Mouse (Mus musculus) limb, embryonic 10.5 days (tissue): ENCODE data around the gene Arhgap27. TPM values are rescaled to one million over a fixed set of nuclear protein-coding genes. Genes with fewer than 3 reads are reported as not detected.
"Not testable (repeated sequence)": the region's sequence is repeated elsewhere in the genome, so short reads cannot be mapped to it uniquely, and the experiment has no call there.

Experiments
- DNase-seq: peaks from one replicate; pipeline ENCODE4 v3.0.0-alpha.2; 2017; ENCODE audit warnings: low spot score
- H3K27ac ChIP-seq: fragments of 300-500 bp; sonication (generic); 2 replicates; pipeline ENCODE4 v1.5.1; 2016; ENCODE audit warnings: mild to moderate bottlenecking
- H3K27me3 ChIP-seq: fragments of 300-500 bp; sonication (generic); 2 replicates; pipeline ENCODE4 v1.6.1; 2016; ENCODE audit warnings: low read depth, mild to moderate bottlenecking; ENCODE audit not compliant: poor library complexity, severe bottlenecking
- H3K36me3 ChIP-seq: fragments of 300-500 bp; sonication (generic); 2 replicates; pipeline ENCODE4 v1.6.1; 2016; ENCODE audit warnings: mild to moderate bottlenecking, moderate library complexity
- H3K4me1 ChIP-seq: fragments of 300-500 bp; sonication (generic); 2 replicates; pipeline ENCODE4 v1.6.1; 2016
- H3K4me3 ChIP-seq: fragments of 300-500 bp; sonication (generic); 2 replicates; pipeline ENCODE4 v1.5.1; 2016; ENCODE audit warnings: mild to moderate bottlenecking, moderate library complexity
- H3K9me3 ChIP-seq: fragments of 300-500 bp; sonication (generic); replicated peaks from 2 replicates; pipeline ENCODE4 v1.6.1; 2016; ENCODE audit warnings: mild to moderate bottlenecking
- WGBS: fragments of 180-500 bp; shearing (Covaris S2); methylation state at CpG from one replicate; pipeline ENCODE4 v1.1.7; 2016; 5-methylcytosine and 5-hydroxymethylcytosine counted together
- polyA plus RNA-seq: library from polyadenylated mRNA; unstranded; fragments of >200 nt; fragmentation: Nextera tagmentation; extraction: Ambion mirVana; gene quantifications from 2 replicates; pipeline ENCODE4 v1.2.1, GENCODE M21; 2016

Arhgap27 gene
- 5.3 and 8.2 TPM in 2 replicates for polyA plus RNA-seq

DNA sequence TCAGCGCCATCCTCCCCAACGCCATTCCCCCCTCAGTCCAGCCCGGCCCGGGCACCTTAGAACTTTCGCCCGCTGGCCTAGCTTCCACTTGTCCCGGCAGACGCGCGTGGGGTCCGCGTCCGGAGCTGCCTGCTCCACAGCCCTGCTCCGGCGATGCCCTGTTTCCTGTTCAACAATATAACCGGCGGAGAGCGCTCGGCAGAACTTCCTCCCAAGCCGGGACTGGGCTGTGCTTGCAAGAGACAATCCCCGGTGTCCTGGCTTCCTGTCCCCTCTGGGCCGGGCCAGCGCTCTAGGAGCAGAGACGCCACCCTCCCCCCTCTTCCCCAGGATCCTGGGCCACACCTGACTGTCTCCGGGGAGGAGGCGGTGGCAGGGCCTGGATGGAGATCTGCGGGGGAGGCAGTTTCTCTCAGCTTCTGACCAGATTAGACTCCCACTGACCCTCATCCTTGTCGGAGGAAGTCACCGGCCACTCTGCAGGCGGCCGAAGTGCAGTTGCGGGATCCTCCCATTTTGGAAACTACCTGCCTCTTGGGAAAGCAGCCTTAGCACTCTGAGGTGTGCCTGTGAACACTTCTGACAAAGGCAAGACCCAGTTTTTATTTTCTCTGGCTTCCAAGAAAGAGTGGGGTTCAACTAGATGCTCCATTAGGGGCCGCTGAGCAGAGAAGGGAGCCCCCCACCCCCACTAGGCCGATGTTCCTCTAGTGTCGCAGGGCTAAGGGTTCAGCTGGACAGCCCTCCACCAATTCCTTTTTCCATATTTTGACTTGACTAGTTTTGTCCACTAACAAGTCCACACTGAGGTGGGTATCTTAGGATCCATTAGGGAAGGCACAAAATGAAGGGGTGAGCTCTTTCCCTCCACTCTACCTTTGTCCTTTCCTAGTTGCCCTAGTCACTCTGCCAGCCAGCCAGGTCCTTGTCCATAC lies at the start of gene Arhgap27:
Gene Arhgap27 (minus strand): TSS at position 479 of the 935 bp plus-strand sequence.
- Histone ChIP-seq H3K27ac (peak within 1 kb of the TSS; percentile 46), H3K36me3 (peaks cover 21% of the 10 kb centered on the region), H3K9me3 (no peaks in the 10 kb centered on the region), H3K4me1 (peaks cover 51% of the 10 kb centered on the region), H3K4me3 (peak within 1 kb of the TSS; percentile 53), H3K27me3 (peaks cover 78% of the 10 kb centered on the region)
- 3% methylated on average over 35 of the region's 35 CpGs for WGBS
- DNase-seq = peak; percentile 69

DNA sequence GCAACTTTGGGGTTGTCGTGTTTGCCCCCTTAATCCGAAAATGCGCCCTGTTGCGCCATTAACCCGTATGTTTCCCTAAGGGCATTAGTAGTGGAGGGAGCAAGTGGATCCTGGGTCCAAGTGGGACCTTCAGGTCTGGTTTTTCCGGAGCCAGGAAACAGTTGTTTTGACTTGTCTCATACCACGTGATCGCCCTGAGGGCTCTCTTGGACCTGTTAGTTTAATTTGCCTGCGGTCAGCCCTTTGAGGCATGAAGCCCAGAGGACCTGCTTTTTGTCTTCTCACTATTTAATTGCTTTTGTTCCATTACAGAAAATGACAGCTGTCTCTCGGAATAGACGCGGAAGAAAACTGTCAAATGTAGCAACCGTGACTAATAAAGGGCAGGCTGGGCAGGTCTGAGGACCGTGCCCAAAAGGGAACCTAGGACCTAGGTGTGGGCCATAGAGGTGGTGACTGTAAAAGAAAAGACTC lies 49.5 kb upstream of the Arhgap27 start:
- WGBS = 3% methylated on average over 14 of the region's 14 CpGs

DNA sequence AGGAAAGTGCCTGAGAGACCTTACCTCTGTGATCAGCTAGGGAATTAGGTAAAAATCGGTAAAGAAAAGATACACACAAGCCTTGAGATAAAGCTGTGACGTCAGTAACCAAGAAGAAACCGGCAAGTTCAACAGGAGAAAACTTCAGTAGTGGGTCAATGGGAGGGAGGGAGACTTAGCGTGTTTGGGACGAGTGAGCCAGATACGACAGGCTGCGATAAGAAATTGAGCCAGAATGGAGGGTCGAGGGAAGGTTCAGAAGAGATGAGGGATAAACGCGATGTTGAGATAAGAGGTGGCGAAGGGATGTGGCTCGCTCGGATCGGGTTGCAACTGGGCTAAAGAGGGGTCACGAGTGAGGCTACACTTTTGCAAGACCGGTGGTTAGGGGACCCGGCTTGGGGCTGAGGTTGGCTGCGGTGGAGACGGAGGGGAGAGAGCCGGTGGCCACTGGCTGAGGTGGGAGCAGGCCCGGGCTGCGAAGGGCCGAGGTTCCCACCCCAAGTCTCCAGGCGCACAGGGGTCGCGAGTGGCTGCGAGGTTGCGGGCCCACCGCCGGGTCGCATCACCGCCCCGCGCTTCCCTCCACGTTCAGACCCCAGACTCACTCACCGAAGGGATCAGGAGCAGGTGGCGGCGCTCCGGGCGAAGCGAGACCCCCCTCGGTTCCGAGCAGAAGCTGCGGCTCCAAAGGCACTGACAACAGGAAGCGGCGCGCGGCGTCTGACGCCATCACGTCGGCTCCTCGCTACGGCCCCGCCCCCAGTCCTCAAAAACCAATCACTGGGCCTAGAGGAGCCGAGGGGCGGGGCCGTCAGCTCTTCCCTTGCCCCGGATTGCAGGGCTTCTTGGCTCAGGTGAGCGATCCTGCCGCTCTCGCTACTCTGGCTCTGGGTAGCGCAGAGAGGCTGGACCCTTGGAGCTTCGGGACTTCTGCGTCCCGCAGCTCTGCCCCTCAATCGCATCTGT lies 48.8 kb upstream of the Arhgap27 start, which contains the start of gene Plekhm1:
Gene Plekhm1 (minus strand): TSS at position 707 of the 969 bp plus-strand sequence.
- H3K36me3 ChIP-seq = peaks cover 3% of the 10 kb centered on the region; the same call in 1 of the 2 replicates
- WGBS = under 1% methylated on average over 67 of the region's 67 CpGs
- peak; percentile 97 for DNase-seq
- peak within 1 kb of the TSS; percentile 87 for H3K27ac ChIP-seq
- no peaks in the 10 kb centered on the region for H3K9me3 ChIP-seq
- peak within 1 kb of the TSS; percentile 93 for H3K4me3 ChIP-seq
- H3K27me3 ChIP-seq = no peaks in the 10 kb centered on the region
- peaks cover 14% of the 10 kb centered on the region for H3K4me1 ChIP-seq

More for the DNA sequence above, 49.5 kb upstream of the Arhgap27 start:
- Histone ChIP-seq H3K36me3 (peaks cover 3% of the 10 kb centered on the region; the same call in 1 of the 2 replicates), H3K4me3 (peak overlapping the region; percentile 93), H3K27ac (peak overlapping the region; percentile 87), H3K9me3 (no peaks in the 10 kb centered on the region), H3K27me3 (no peaks in the 10 kb centered on the region), H3K4me1 (peaks cover 14% of the 10 kb centered on the region)
- no peak for DNase-seq

DNA sequence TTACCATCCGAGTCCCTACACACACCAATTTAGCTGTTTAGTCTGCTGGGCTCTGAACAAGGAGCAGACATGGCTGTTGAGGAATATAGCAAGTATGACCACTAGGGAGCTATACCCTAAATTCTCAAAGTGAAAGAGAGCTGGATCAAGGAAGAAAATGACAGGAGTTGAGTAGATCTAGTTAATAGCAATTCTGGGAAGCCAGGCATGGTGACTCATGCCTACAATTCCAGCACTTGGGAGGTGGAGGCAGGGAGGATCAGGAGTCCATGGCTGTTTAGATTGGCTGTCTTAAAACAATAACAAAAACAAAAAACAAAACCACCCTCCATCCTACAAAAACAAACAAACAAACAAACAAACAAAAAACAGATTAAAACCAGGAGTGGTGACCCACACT lies 47.8 kb upstream of the Arhgap27 start:
- Histone ChIP-seq H3K36me3 (peaks cover 5% of the 10 kb centered on the region; the same call in 1 of the 2 replicates), H3K9me3 (no peaks in the 10 kb centered on the region), H3K4me3 (no peak overlapping the region; the same call in 1 of the 2 replicates), H3K4me1 (peaks cover 14% of the 10 kb centered on the region), H3K27ac (no peak overlapping the region), H3K27me3 (no peaks in the 10 kb centered on the region)
- WGBS = 79% methylated on average over 1 of the region's 1 CpGs
- DNase-seq = no peak

DNA sequence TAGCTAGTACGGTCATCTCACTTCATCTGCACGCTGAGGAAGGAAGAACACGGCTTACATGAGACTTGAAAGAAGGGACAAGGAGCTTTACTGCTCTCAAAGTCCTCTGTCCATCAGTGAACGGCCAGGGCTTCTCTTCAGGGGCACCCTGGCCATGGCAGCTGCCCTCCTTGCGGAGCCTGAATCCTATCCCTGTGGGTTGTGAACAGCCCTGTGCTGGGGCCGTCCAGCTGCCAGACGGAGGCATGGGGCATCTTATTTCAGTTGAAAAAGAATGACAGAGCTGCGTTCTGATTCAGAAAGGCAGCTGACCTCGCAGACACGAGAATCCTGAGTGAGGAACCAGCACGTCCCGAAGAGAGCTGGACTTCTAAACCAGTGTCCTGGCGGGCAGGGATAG lies 45.4 kb upstream of the Arhgap27 start:
- H3K4me3 ChIP-seq = no peak overlapping the region
- no peaks in the 10 kb centered on the region for H3K27me3 ChIP-seq
- H3K9me3 ChIP-seq = no peaks in the 10 kb centered on the region
- H3K4me1 ChIP-seq = peaks cover 14% of the 10 kb centered on the region
- WGBS = 94% methylated on average over 13 of the region's 13 CpGs
- no peak overlapping the region for H3K27ac ChIP-seq
- no peak for DNase-seq
- peaks cover 15% of the 10 kb centered on the region for H3K36me3 ChIP-seq

DNA sequence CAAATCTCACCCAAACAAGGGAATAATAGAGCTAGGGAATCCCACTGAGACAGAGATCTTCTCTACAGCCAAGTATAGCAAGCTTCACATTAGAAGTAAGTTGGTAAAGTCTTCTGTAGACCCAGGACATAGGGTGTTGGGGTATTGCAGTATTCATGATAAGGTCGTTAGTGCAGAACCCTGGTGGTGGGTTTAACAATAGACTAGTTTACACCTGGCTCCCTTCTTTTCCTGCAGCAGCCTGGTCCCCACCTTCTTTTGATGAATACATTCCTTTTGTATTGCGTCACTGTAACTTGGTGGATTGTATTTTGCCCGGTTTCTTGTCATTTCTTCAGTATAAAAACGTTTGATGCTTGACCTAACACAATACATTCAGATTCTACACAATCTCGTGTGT lies 43.6 kb upstream of the Arhgap27 start:
- H3K27ac ChIP-seq, H3K4me3 ChIP-seq, H3K4me1 ChIP-seq, H3K9me3 ChIP-seq, H3K27me3 ChIP-seq, DNase-seq: not testable (repeated sequence)
- 73% methylated on average over 5 of the region's 5 CpGs for WGBS
- peaks cover 28% of the 10 kb centered on the region for H3K36me3 ChIP-seq

DNA sequence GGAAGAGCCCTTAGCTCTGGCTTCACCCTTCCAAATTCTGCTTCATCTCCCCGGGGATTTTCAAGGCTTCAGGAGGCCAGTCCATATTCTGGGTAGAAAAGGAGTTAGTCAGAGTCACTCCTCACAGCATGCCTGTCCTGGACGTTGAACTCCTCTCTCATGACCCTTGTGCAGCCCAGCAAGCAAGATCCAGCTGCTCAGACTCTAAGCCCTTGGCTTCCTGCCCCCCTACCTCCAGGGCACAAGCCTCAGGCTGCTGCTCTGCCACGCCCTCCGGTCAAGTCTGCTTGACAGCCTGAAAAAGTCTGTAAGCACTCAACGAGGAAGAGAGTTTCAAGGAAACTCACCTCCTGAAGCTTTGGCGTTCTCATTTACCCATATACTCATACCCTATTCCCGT lies 43.1 kb upstream of the Arhgap27 start:
- H3K36me3 ChIP-seq = peaks cover 28% of the 10 kb centered on the region
- no peaks in the 10 kb centered on the region for H3K9me3 ChIP-seq
- DNase-seq = no peak
- whole genome bisulfite sequencing = 78% methylated on average over 7 of the region's 7 CpGs
- no peak overlapping the region for H3K27ac ChIP-seq
- H3K4me1 ChIP-seq = peaks cover 2% of the 10 kb centered on the region; the same call in 1 of the 2 replicates
- H3K27me3 ChIP-seq = no peaks in the 10 kb centered on the region
- no peak overlapping the region for H3K4me3 ChIP-seq

DNA sequence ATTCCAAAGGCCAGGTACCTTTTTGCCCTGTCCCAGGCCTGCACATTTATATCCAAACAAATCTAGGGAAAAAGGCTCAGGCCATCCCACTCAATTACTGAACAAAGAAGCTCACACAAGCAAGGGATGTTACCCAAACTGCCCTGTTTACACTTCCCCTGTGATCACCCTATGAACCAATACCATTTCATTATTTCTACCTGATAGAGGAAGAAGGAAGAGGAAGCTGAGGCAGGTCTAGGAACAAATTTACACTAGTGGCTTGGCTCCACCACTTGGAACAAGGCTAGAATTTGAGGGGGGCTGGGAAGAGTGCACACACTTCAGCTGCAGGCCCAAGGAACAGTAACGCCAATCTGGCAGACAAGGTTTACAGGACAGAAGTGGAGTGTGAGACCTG lies 42.3 kb upstream of the Arhgap27 start:
- 92% methylated on average over 1 of the region's 1 CpGs for WGBS
- Histone ChIP-seq H3K27ac (no peak overlapping the region), H3K4me1 (no peaks in the 10 kb centered on the region), H3K9me3 (no peaks in the 10 kb centered on the region), H3K27me3 (no peaks in the 10 kb centered on the region), H3K36me3 (peaks cover 31% of the 10 kb centered on the region), H3K4me3 (no peak overlapping the region)
- no peak for DNase-seq

DNA sequence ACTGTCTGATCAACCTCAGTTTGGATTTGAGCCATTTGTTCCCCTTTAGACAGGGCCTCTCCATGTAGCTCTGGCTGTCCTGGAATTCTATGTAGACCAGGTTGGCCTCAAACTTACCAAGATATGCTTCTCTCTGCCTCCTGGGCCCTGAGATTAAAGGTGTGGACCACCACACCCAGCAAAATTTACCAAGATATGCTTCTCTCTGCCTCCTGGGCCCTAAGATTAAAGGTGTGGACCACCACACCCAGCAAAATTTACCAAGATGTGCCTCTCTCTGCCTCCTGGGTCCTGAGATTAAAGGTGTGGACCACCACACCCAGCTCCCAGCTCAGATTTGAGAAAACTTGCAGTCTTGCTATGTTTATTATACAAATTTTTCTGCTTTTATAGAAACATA lies 41.1 kb upstream of the Arhgap27 start:
- Histone ChIP-seq H3K4me3 (no peak overlapping the region), H3K9me3 (no peaks in the 10 kb centered on the region), H3K27me3 (no peaks in the 10 kb centered on the region), H3K36me3 (peaks cover 31% of the 10 kb centered on the region), H3K4me1 (no peaks in the 10 kb centered on the region), H3K27ac (no peak overlapping the region)
- DNase-seq = no peak

DNA sequence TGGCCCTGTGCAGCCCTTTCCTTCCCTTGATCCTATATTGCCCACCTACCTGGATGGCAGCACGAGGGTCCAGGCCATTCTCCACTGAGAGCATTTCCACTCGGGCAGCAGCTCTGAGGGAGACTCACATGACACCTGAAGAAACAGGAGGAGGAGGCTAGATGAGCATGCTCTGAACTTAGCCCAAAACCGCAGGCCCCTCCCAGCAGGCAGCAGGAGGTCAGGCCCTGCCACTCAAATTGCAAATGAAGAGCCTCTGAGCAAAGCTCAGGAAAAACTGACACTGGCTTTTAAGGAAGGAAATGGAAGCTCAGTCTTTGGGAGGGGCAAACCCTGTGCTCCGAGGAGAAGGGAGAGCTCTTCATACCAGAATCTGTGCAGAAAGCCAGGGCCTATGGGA lies 40.3 kb upstream of the Arhgap27 start:
- DNase-seq = no peak
- 60% methylated on average over 4 of the region's 4 CpGs for WGBS
- H3K4me1 ChIP-seq = no peaks in the 10 kb centered on the region
- no peaks in the 10 kb centered on the region for H3K27me3 ChIP-seq
- no peaks in the 10 kb centered on the region for H3K9me3 ChIP-seq
- no peak overlapping the region for H3K27ac ChIP-seq
- no peak overlapping the region for H3K4me3 ChIP-seq
- peaks cover 28% of the 10 kb centered on the region for H3K36me3 ChIP-seq

DNA sequence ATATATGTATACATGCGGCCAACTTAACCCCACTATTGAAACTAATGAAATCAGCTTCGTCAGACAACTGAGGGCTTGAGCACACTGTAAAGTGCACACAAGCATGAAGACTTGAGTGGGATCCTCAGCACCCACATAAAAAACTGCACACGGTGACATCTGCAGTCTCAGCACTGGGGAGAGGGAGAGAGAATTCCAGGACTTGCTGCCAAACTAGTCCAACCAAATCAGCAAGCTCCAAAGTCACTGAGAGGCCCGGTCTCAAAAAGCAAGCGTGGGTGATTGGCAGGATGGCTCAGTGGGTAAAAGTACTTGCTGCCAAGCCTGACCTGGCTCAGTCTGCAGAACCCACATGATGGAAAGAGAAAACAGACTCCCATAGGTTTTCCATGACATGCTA lies 39.2 kb upstream of the Arhgap27 start:
- peaks cover 28% of the 10 kb centered on the region for H3K36me3 ChIP-seq
- no peak for DNase-seq
- H3K4me3 ChIP-seq = no peak overlapping the region
- 92% methylated on average over 5 of the region's 5 CpGs for WGBS
- H3K9me3 ChIP-seq = no peaks in the 10 kb centered on the region
- no peaks in the 10 kb centered on the region for H3K27me3 ChIP-seq
- H3K4me1 ChIP-seq = no peaks in the 10 kb centered on the region
- H3K27ac ChIP-seq = no peak overlapping the region

DNA sequence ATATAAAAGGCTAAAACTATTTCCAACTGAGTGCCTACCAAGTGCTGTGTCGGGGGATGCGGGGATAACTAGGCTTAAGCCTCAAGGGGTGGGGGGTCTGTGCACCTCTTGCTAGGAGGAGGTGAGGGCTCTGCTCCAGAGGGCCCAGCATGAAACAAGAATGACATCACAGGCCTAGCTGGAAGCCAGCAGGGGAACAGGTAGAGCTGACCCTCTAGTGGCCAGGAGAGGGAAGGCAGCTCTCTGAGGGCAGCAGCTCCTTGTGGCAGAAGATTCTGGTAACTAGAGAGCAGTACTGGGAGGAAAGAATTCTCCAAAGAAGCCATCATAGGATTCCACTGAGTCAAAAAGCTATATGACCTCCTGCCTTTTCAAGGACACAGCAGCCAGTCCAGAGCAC lies 38.7 kb upstream of the Arhgap27 start:
- H3K4me1 ChIP-seq = no peaks in the 10 kb centered on the region
- no peaks in the 10 kb centered on the region for H3K9me3 ChIP-seq
- no peak overlapping the region for H3K4me3 ChIP-seq
- no peak overlapping the region for H3K27ac ChIP-seq
- H3K36me3 ChIP-seq = peaks cover 28% of the 10 kb centered on the region
- no peak for DNase-seq
- WGBS = 72% methylated on average over 2 of the region's 2 CpGs
- no peaks in the 10 kb centered on the region for H3K27me3 ChIP-seq
